8 mouse cellular contexts compared by ENCODE assay signal in the genomic region with DNA sequence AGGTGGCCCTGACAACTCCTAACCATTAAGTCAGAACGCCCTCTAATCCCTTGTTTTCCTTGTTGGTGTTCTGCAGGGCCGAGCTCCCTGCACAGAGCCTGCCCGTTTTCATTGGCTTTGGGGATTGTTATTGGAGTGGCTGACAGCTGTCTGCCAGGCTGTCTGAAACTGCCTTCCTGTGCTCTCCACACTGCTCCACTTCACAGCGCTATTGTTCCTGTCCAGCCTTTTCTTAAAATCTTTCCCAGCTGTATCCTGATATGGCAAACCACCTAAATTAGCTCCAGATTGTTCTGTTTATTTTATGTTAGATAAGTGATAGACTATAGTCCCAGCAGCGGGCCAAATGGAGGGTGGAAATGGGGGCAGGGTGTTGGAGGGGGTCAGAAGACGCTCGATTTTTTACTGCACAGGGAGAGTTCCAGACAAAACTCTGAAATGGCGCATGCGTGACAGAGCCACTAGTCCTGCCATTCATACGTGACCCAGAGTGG.
DNase-seq lines count a peak whose midpoint lies in the region; ATAC-seq and TF ChIP-seq lines count a peak whose summit lies in the region.

No protein-coding gene starts in this region.

- no peaks in the 10 kb centered on the region for H3K79me2 ChIP-seq in myocyte (ENCODE audit: control insufficient read depth, insufficient read depth)

- peaks cover 15% of the 10 kb centered on the region for H3K4me1 ChIP-seq in intestine, embryonic 15.5 days (replicated peaks)

- no peaks in the 10 kb centered on the region for H3K27me3 ChIP-seq in intestine, embryonic 15.5 days (replicated peaks)
- H3K27me3 ChIP-seq in myocyte (ENCODE audit: control insufficient read depth, insufficient read depth, insufficient read length) = no peaks in the 10 kb centered on the region

- ATAC-seq in intestine, embryonic 15.5 days = peak; percentile 80

- 18% methylated on average over 10 of the region's 10 CpGs for WGBS in intestine, embryonic 15.5 days

- H3K27ac ChIP-seq in intestine, embryonic 15.5 days = peak overlapping the region; percentile 61

- no peak overlapping the region for H3K4me3 ChIP-seq in intestine, embryonic 15.5 days (replicated peaks)
- H3K4me3 ChIP-seq in myocyte = no peak overlapping the region

- intact Hi-C loops in left cerebral cortex, postnatal 36 days (cut with DNase I) = no loop called here

- H3K9me3 ChIP-seq in intestine, embryonic 15.5 days = no peaks in the 10 kb centered on the region

- no peaks in the 10 kb centered on the region for H3K36me3 ChIP-seq in intestine, embryonic 15.5 days
- no peaks in the 10 kb centered on the region for H3K36me3 ChIP-seq in myocyte (ENCODE audit: control insufficient read depth, insufficient read depth)

- TF ChIP-seq POLR2A in myocyte (IDR thresholded peaks at IDR 0.05; ENCODE audit: insufficient read length, low read depth) = no peak

- no peak overlapping the region for H3K9ac ChIP-seq in intestine, embryonic 15.5 days

- peak overlapping the region; percentile 22; the same call in 1 of the 2 replicates for H3K4me2 ChIP-seq in intestine, embryonic 15.5 days (replicated peaks)
- peak overlapping the region; percentile 24 for H3K4me2 ChIP-seq in myocyte (ENCODE audit: low read depth)

- no peak overlapping the region for H3ac ChIP-seq in myocyte (ENCODE audit: control insufficient read depth, insufficient read length)

- peak; percentile 7 for DNase-seq in adrenal gland, adult 2 months
- no peak for DNase-seq in adrenal gland, postnatal 25 days
- peak; percentile 83 for DNase-seq in embryo, embryonic 10 days (ENCODE audit: low spot score)
- peak; percentile 61 to 80 for DNase-seq in heart, adult 18-20 months
- DNase-seq in frontal cortex, postnatal 10 days (ENCODE audit: low spot score in 2 of 2) = no peak
- DNase-seq in left cerebral cortex, postnatal 36 days (ENCODE audit: low spot score in 2 of 2) = no peak

TF ChIP-seq in myocyte, 11 proteins besides CTCF, POLR2A, EP300 and RAD21:
- TF ChIP-seq TCF3 (IDR thresholded peaks at IDR 0.05; ENCODE audit: insufficient read length, low read depth) = peak; percentile 2
- peak in 2 of 3 experiments; percentile 50 to 70 for TF ChIP-seq MYOD1 (IDR thresholded peaks at IDR 0.05; ENCODE audit: control insufficient read depth in 1 of 3, insufficient read length in 2 of 3, low read depth in 2 of 3)
- no peak for TF ChIP-seq CEBPB (IDR thresholded peaks at IDR 0.05; ENCODE audit: insufficient read depth, poor library complexity, severe bottlenecking)
- TF ChIP-seq REST (IDR thresholded peaks at IDR 0.05; ENCODE audit: insufficient read depth, insufficient read length) = no peak
- peak in 2 of 3 experiments; percentile 17 to 61 for TF ChIP-seq MYOG (IDR thresholded peaks at IDR 0.05; ENCODE audit: control insufficient read depth in 1 of 3, insufficient read depth in 1 of 3, insufficient read length in 2 of 3, low read depth in 2 of 3)

Comparison
In these comparisons a context has a peak if more than half of its experiments do, and no peak if none do; other contexts are left out.
1. DNase-seq: peak in adrenal gland, adult 2 months (single experiment), embryo, embryonic 10 days (single experiment) and heart, adult 18-20 months (2 of 2); none in adrenal gland, postnatal 25 days (single experiment), frontal cortex, postnatal 10 days (0 of 2) and left cerebral cortex, postnatal 36 days (0 of 2).